Mouse (Mus musculus) CH12.LX (cell line): Measurements from ENCODE around the gene Pkp1. TPM values are rescaled to one million over a fixed set of nuclear protein-coding genes. Genes with fewer than 3 reads are reported as not detected.

Source experiments
- DNase-seq: peaks from one replicate; pipeline ENCODE4 v3.0.0-alpha.2; 2013; ENCODE audit errors: extremely low read depth
- H3K27ac ChIP-seq: 2 replicates; pipeline ENCODE4 v1.5.1; 2012; ENCODE audit warnings: low read depth, mild to moderate bottlenecking, control low read depth, moderate library complexity; ENCODE audit not compliant: insufficient read depth
- H3K27me3 ChIP-seq: replicated peaks from 2 replicates; pipeline ENCODE3; 2012; ENCODE audit warnings: inconsistent platforms
- H3K36me3 ChIP-seq, 2 experiments: replicated peaks in 1 of 2; 2 replicates each; pipeline versions ENCODE3 to v1.6.1; 2012; ENCODE audit warnings: inconsistent platforms in 1 of 2, low read length in 1 of 2, mild to moderate bottlenecking in 1 of 2, mixed read lengths in 1 of 2, moderate library complexity in 1 of 2; ENCODE audit not compliant: control insufficient read depth in 1 of 2, insufficient read depth in 1 of 2
- H3K4me1 ChIP-seq, 2 experiments: 2 replicates each; pipeline ENCODE4 v1.6.1; 2012; ENCODE audit warnings: inconsistent platforms in 1 of 2, moderate library complexity in 1 of 2; ENCODE audit not compliant: insufficient read depth in 2 of 2, control insufficient read depth in 1 of 2
- H3K4me2 ChIP-seq: 2 replicates; pipeline ENCODE4 v1.6.1; 2012; ENCODE audit warnings: low read depth, mild to moderate bottlenecking, control low read depth; ENCODE audit not compliant: poor library complexity, insufficient read depth, severe bottlenecking
- H3K4me3 ChIP-seq, 3 experiments: fragments of 150-350 bp in 1 of 3; sonication (generic) in 1 of 3; replicated peaks in 1 of 3; 2 replicates each; pipeline versions ENCODE3 to v1.5.1; 2011 to 2012; ENCODE audit warnings: low read depth in 2 of 3, low read length in 2 of 3, mild to moderate bottlenecking in 2 of 3, moderate library complexity in 2 of 3, control low read depth in 1 of 3, improper control_type of control experiment in 1 of 3, inconsistent platforms in 1 of 3, mixed read lengths in 1 of 3; ENCODE audit not compliant: poor library complexity in 1 of 3
- H3K79me2 ChIP-seq: replicated peaks from 2 replicates; pipeline ENCODE4 v1.6.1; 2012; ENCODE audit warnings: mild to moderate bottlenecking, moderate library complexity; ENCODE audit not compliant: control insufficient read depth, poor library complexity, insufficient read depth, severe bottlenecking; ENCODE audit errors: extremely low read depth
- H3K9ac ChIP-seq: 2 replicates; pipeline ENCODE4 v1.6.1; 2012; ENCODE audit warnings: low read depth, mild to moderate bottlenecking, control low read depth, moderate library complexity; ENCODE audit not compliant: insufficient read depth
- H3K9me3 ChIP-seq: replicated peaks from 2 replicates; pipeline ENCODE3; 2012; ENCODE audit warnings: low read length, inconsistent platforms, mixed read lengths
- CTCF ChIP-seq, 2 experiments: IDR thresholded peaks in 1 of 2; conservative IDR thresholded peaks in 1 of 2; 2 replicates each; pipeline ENCODE4 v1.5.1; 2011 to 2012; ENCODE audit warnings: low read depth in 2 of 2, low read length in 2 of 2, improper control_type of control experiment in 1 of 2, inconsistent platforms in 1 of 2, mild to moderate bottlenecking in 1 of 2, moderate library complexity in 1 of 2
- E2F4 ChIP-seq: IDR thresholded peaks from 2 replicates; pipeline ENCODE4 v1.6.1; 2011; ENCODE audit warnings: low read depth, low read length, improper control_type of control experiment; ENCODE audit not compliant: insufficient replicate concordance
- ELF1 ChIP-seq: IDR thresholded peaks from 2 replicates; pipeline ENCODE4 v1.6.1; 2014; ENCODE audit warnings: low read depth, mild to moderate bottlenecking, inconsistent platforms, low read length, improper control_type of control experiment
- EP300 ChIP-seq: IDR thresholded peaks from 2 replicates; pipeline ENCODE4 v1.6.1; 2011; ENCODE audit warnings: low read length, improper control_type of control experiment
- ETS1 ChIP-seq: conservative IDR thresholded peaks from 2 replicates; pipeline ENCODE4 v1.6.1; 2012; ENCODE audit warnings: low read depth, mild to moderate bottlenecking, inconsistent platforms, low read length, improper control_type of control experiment, moderate library complexity
- GABPA ChIP-seq: IDR thresholded peaks from 2 replicates; pipeline ENCODE4 v1.6.1; 2012; ENCODE audit warnings: low read depth, low read length, improper control_type of control experiment, inconsistent platforms; ENCODE audit not compliant: insufficient replicate concordance
- HCFC1 ChIP-seq: IDR thresholded peaks from 2 replicates; pipeline ENCODE4 v1.6.1; 2012; ENCODE audit warnings: low read depth, mild to moderate bottlenecking, inconsistent platforms, low read length, improper control_type of control experiment
- IRF4 ChIP-seq: IDR thresholded peaks from 2 replicates; pipeline ENCODE4 v1.6.1; 2014; ENCODE audit warnings: low read depth, mild to moderate bottlenecking, inconsistent platforms, low read length, improper control_type of control experiment
- JUND ChIP-seq: conservative IDR thresholded peaks from 2 replicates; pipeline ENCODE4 v1.6.1; 2011; ENCODE audit warnings: low read depth, low read length, improper control_type of control experiment
- MAFK ChIP-seq: IDR thresholded peaks from 2 replicates; pipeline ENCODE4 v1.6.1; 2011; ENCODE audit warnings: low read length, improper control_type of control experiment; ENCODE audit not compliant: insufficient replicate concordance
- MAX ChIP-seq: IDR thresholded peaks from 2 replicates; pipeline ENCODE4 v1.6.1; 2011; ENCODE audit warnings: low read length, improper control_type of control experiment
- MAZ ChIP-seq: IDR thresholded peaks from 2 replicates; pipeline ENCODE4 v1.6.1; 2012; ENCODE audit warnings: low read depth, mild to moderate bottlenecking, inconsistent platforms, low read length, improper control_type of control experiment, moderate library complexity
- MEF2A ChIP-seq: IDR thresholded peaks from 2 replicates; pipeline ENCODE4 v1.6.1; 2014; ENCODE audit warnings: low read depth, mild to moderate bottlenecking, inconsistent platforms, low read length, improper control_type of control experiment, borderline replicate concordance
- MXI1 ChIP-seq: IDR thresholded peaks from 2 replicates; pipeline ENCODE4 v1.6.1; 2011; ENCODE audit warnings: mild to moderate bottlenecking, low read depth, low read length, improper control_type of control experiment
- MYC ChIP-seq: IDR thresholded peaks from 2 replicates; pipeline ENCODE4 v1.6.1; 2011; ENCODE audit warnings: low read depth, mild to moderate bottlenecking, improper control_type of control experiment, low read length
- NELFE ChIP-seq: IDR thresholded peaks from 2 replicates; pipeline ENCODE4 v1.6.1; 2011; ENCODE audit warnings: low read depth, low read length, improper control_type of control experiment
- NRF1 ChIP-seq: IDR thresholded peaks from 2 replicates; pipeline ENCODE4 v1.6.1; 2014; ENCODE audit warnings: low read depth, mild to moderate bottlenecking, inconsistent platforms, low read length, improper control_type of control experiment, moderate library complexity
- PAX5 ChIP-seq: IDR thresholded peaks from 2 replicates; pipeline ENCODE4 v1.6.1; 2012; ENCODE audit warnings: low read length, inconsistent platforms, mixed read lengths
- POLR2AphosphoS2 ChIP-seq: IDR thresholded peaks from 2 replicates; pipeline ENCODE4 v1.6.1; 2011; ENCODE audit warnings: low read depth, low read length, improper control_type of control experiment
- RAD21 ChIP-seq: IDR thresholded peaks from 2 replicates; pipeline ENCODE4 v1.6.1; 2011; ENCODE audit warnings: low read depth, mild to moderate bottlenecking, low read length, improper control_type of control experiment, moderate library complexity
- RCOR1 ChIP-seq: conservative IDR thresholded peaks from 2 replicates; pipeline ENCODE4 v1.6.1; 2012; ENCODE audit warnings: low read depth, mild to moderate bottlenecking, inconsistent platforms, low read length, improper control_type of control experiment
- SIN3A ChIP-seq: IDR thresholded peaks from 2 replicates; pipeline ENCODE4 v1.6.1; 2012; ENCODE audit warnings: low read length, improper control_type of control experiment, inconsistent platforms
- SMC3 ChIP-seq: IDR thresholded peaks from 2 replicates; pipeline ENCODE4 v1.6.1; 2011; ENCODE audit warnings: low read depth, low read length, improper control_type of control experiment
- TBP ChIP-seq: conservative IDR thresholded peaks from 2 replicates; pipeline ENCODE4 v1.6.1; 2011; ENCODE audit warnings: low read depth, low read length, improper control_type of control experiment
- TCF12 ChIP-seq: IDR thresholded peaks from 2 replicates; pipeline ENCODE4 v1.6.1; 2014; ENCODE audit warnings: low read depth, mild to moderate bottlenecking, inconsistent platforms, low read length, improper control_type of control experiment
- UBTF ChIP-seq: IDR thresholded peaks from 2 replicates; pipeline ENCODE4 v1.6.1; 2012; ENCODE audit warnings: low read depth, mild to moderate bottlenecking, inconsistent platforms, low read length, improper control_type of control experiment, moderate library complexity
- USF1 ChIP-seq: IDR thresholded peaks from 2 replicates; pipeline ENCODE4 v1.6.1; 2014; ENCODE audit warnings: low read depth, mild to moderate bottlenecking, inconsistent platforms, low read length, improper control_type of control experiment
- USF2 ChIP-seq: conservative IDR thresholded peaks from 2 replicates; pipeline ENCODE4 v1.6.1; 2011; ENCODE audit warnings: low read depth, low read length, improper control_type of control experiment
- ZC3H11A ChIP-seq: IDR thresholded peaks from 2 replicates; pipeline ENCODE4 v1.6.1; 2012; ENCODE audit warnings: low read depth, mild to moderate bottlenecking, inconsistent platforms, low read length, improper control_type of control experiment
- ZKSCAN1 ChIP-seq: IDR thresholded peaks from 2 replicates; pipeline ENCODE4 v1.6.1; 2012; ENCODE audit warnings: low read depth, inconsistent platforms, low read length, improper control_type of control experiment, borderline replicate concordance
- ZMIZ1 ChIP-seq: IDR thresholded peaks from 2 replicates; pipeline ENCODE4 v1.6.1; 2012; ENCODE audit warnings: low read depth, mild to moderate bottlenecking, inconsistent platforms, low read length, improper control_type of control experiment
- ZNF384 ChIP-seq: IDR thresholded peaks from 2 replicates; pipeline ENCODE4 v1.6.1; 2012; ENCODE audit warnings: low read depth, low read length, improper control_type of control experiment, inconsistent platforms
- dilution Hi-C: fragments of 300-500 bp; cut with MboI; formaldehyde crosslinking; loops from 2 replicates; pipeline ENCODE4 v1.14.3; 2020; ENCODE audit warnings: low sequenced_read_pairs; ENCODE audit not compliant: extremely low pct_unique_long_range_greater_than_20kb, extremely low pct_ligation_motif_present
- in situ Hi-C: fragments of 300-500 bp; cut with MboI; formaldehyde crosslinking; loops from 3 replicates; pipeline ENCODE4 v1.14.3; 2019; ENCODE audit warnings: low sequenced_read_pairs, low pct_ligation_motif_present, low pct_unique_long_range_greater_than_20kb, mixed read lengths
- polyA plus RNA-seq: library from polyadenylated mRNA; unstranded; fragments of >175 nt; gene quantifications from 2 replicates; pipeline ENCODE4 v1.2.1, GENCODE M21; 2012; ENCODE audit warnings: low read depth; ENCODE audit not compliant: insufficient read length
- total RNA-seq, 2 experiments: library from RNA; depleted of rRNA; stranded (reverse); fragments of 300-350 nt in 1 of 2; fragments of >200 nt in 1 of 2; gene quantifications; 2 replicates each; pipeline ENCODE4 v1.2.3; 2012 to 2014

Gene Pkp1
- total and polyA plus RNA-seq, 3 experiments, result not detected

DNA sequence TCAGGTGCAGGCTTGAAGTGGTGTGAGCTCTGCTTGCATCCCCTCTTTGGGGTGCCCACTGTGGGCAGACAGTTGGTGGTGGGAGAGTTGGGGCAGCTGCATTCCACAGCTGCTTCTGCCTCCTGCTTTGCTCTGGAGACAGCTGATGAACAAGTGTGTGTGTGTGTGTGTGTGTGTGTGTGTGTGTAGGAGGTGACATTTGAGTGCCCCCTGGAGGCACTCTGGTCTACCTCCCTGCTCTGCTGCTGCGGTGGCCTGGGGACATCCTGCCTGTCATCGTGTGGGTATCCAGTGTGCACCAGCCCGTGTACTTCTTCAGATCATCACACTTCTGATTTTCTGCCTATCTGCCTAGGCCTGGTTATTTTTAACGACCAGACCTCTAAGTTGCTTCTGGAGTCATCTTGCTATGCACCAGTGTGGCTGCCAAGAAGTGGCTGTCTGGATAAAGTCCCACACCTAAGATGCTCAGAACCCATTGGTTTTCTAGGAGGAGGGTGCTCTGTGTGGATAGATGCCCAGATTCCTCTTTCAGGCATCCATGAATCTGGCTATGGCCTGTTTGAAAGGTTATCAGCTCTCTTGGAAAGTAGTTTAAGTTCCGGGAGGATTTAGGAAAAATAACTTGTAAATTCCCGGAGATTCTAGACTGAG, 84.7 kb downstream of the Pkp1 start:
- no peaks in the 10 kb centered on the region for H3K9me3 ChIP-seq
- dilution Hi-C loops (no loop called here), in situ Hi-C loops (no loop called here)
- no peak overlapping the region for H3K4me2 ChIP-seq
- H3K4me3 ChIP-seq, result no peak overlapping the region
- H3K27me3 ChIP-seq, result peaks cover 65% of the 10 kb centered on the region
- H3K4me1 ChIP-seq, result peaks cover 8 to 18% of the 10 kb centered on the region in 2 experiments; a peak in 3 of 4 replicates
- H3K27ac ChIP-seq, result no peak overlapping the region
- no peaks in the 10 kb centered on the region for H3K36me3 ChIP-seq
- H3K79me2 ChIP-seq, result no peaks in the 10 kb centered on the region
- TF ChIP-seq CTCF (conservative IDR thresholded peaks at IDR 0.05 in 1 of 2, IDR thresholded peaks at IDR 0.05 in 1 of 2; ENCODE audit: low read depth in 2 of 2, low read length in 2 of 2) (peak in 1 of 2 experiments; percentile 50; a peak in 2 of 4 replicates), MYC (no peak)
- no peak overlapping the region for H3K9ac ChIP-seq
- no peak for DNase-seq

DNA sequence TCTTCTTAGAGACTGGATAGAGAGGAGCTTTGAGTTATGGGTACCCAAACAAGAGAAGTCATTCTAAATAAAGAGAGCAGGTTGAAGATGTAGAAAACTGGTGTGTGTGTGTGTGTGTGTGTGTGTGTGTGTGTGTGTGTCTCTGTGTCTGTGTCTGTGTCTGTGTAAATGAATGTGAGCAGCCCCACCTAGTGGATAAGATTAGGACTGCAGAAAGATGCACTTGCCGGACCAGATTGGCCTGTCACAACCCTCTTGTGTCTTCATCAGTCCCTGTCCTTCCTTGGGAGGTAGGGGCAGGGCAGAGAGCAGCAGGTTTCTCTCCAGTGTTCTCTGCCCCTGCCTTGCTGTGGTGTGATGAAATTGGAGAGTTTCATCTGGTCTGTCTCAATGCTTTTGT, 90.1 kb downstream of the Pkp1 start:
- Histone ChIP-seq H3K4me2 (no peak overlapping the region), H3K4me3 (no peak overlapping the region), H3K36me3 (no peaks in the 10 kb centered on the region), H3K4me1 (no peaks in the 10 kb centered on the region; a peak in 1 of 4 replicates), H3K9ac (no peak overlapping the region), H3K9me3 (no peaks in the 10 kb centered on the region), H3K27me3 (peaks cover 78% of the 10 kb centered on the region), H3K27ac (no peak overlapping the region), H3K79me2 (no peaks in the 10 kb centered on the region)
- TF ChIP-seq MAZ (no peak), GABPA (no peak), EP300 (no peak), ZKSCAN1 (no peak), HCFC1 (no peak), CTCF (conservative IDR thresholded peaks at IDR 0.05 in 1 of 2, IDR thresholded peaks at IDR 0.05 in 1 of 2; ENCODE audit: low read depth in 2 of 2, low read length in 2 of 2) (peak; percentile 46 to 92; a peak in 3 of 4 replicates), UBTF (no peak), MYC (no peak), NRF1 (no peak), USF1 (no peak), POLR2AphosphoS2 (no peak), MXI1 (no peak), SIN3A (no peak), SMC3 (peak; percentile 73), ZNF384 (no peak), TBP (no peak), TCF12 (no peak), ETS1 (no peak), ZC3H11A (peak; percentile 5; the same call in 1 of the 2 replicates), JUND (no peak), ZMIZ1 (no peak), NELFE (no peak), RAD21 (peak; percentile 79), PAX5 (no peak), ELF1 (no peak), RCOR1 (no peak), MEF2A (no peak), MAFK (no peak), USF2 (no peak), MAX (no peak), IRF4 (no peak), E2F4 (no peak)
- dilution Hi-C loops (no loop called here), in situ Hi-C loops (no loop called here)
- peak; percentile 73 for DNase-seq
